Mouse (Mus musculus) cerebellum, postnatal 25 days (tissue): Measurements from ENCODE around the gene Igsf1.

Experiments
- DNase-seq, 2 experiments: peaks; one replicate each; pipeline ENCODE4 v3.0.0; 2021; ENCODE audit warnings: mixed read lengths in 2 of 2

Gene Igsf1

GRCm38 (mm10) chrX:49797213-49798019 is at the start of gene Igsf1:
TSS of gene Igsf1 (minus strand) at chrX:49797749.
- DNase-seq, result peak; percentile 14 to 40

- peak in 1 of 2 experiments; percentile 1 for DNase-seq
These were observed 26.7 kb downstream of the Igsf1 start for GRCm38 (mm10) chrX:49770828-49771227.

- DNase-seq, result no peak
These were observed 52.4 kb downstream of the Igsf1 start for GRCm38 (mm10) chrX:49745192-49745591.

GRCm38 (mm10) chrX:49734959-49735358 is 62.6 kb downstream of the Igsf1 start, which contains the start of gene Olfr1321:
TSS of gene Olfr1321 (minus strand) at chrX:49735059.
- DNase-seq, result no peak
